Mouse (Mus musculus) megakaryocyte progenitor cell, adult 5-6 weeks (primary cell): ENCODE measurements around the gene Brd2. TPM values are rescaled to one million over a fixed set of nuclear protein-coding genes. Genes with fewer than 3 reads are reported as not detected.
"Not testable (repeated sequence)": the region's sequence is repeated elsewhere in the genome, so short reads cannot be mapped to it uniquely, and the experiment has no call there.

Experiments used
- ATAC-seq: replicated peaks from 2 replicates; pipeline ENCODE4 v1.8.0; 2016; ENCODE audit warnings: mild to moderate bottlenecking, moderate TSS enrichment, inconsistent platforms; ENCODE audit not compliant: poor library complexity
- total RNA-seq, 2 experiments: library from RNA; stranded (forward) in 1 of 2; stranded (reverse) in 1 of 2; fragments of 157-497, 149-512 nt in 1 of 2; fragments of 200-1000 nt in 1 of 2; gene quantifications; 2 replicates each; pipeline versions ENCODE4 v1.2.3 to v1.2.4; 2015 to 2017

Gene Brd2
- total RNA-seq (2015): 269 and 306 TPM in 2 replicates
- total RNA-seq (2017): 260 and 284 TPM in 2 replicates

DNA sequence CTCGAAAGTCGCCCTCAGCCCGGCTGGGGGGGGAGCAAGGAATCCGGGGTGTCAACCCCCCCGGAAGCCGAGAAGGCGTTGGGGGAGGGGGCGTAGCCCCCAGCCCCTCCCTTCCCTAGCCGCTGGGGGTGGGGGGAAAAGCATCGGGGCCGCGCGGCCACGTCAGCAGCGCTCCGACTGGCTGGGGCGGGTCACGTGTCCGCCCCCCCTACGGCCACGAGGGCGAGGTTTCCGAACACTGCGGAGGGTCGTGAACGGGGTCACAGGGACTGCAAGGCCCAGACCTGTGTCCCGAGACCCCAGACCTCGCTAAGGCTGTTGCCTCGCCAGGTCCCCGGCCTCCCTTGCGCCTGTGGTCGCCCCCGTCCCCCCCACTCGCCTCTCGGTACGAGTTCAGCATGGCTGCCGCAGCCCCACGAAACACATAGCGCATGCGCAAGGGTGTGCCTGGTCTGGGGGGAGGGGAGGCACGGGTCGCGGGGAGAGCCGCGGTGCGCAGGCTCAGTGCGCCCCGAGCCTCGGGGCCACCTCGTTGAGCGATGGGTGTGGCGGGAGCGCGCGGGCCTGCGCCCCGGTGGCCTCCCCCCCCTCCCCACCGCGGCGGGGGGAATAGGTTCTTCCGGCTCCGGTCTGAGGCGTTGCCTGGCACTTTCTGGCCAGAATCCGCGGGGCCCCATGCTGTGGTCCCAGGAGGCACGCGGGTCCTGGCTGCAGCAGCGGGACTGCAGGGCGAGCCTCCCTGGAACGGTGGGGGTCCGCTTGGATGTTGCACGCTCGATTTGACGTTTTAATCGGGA lies at the start of gene Brd2:
Gene Brd2, minus strand, starts transcription at position 447 of the 797 bp plus-strand sequence.
- peak; percentile 22 for ATAC-seq

DNA sequence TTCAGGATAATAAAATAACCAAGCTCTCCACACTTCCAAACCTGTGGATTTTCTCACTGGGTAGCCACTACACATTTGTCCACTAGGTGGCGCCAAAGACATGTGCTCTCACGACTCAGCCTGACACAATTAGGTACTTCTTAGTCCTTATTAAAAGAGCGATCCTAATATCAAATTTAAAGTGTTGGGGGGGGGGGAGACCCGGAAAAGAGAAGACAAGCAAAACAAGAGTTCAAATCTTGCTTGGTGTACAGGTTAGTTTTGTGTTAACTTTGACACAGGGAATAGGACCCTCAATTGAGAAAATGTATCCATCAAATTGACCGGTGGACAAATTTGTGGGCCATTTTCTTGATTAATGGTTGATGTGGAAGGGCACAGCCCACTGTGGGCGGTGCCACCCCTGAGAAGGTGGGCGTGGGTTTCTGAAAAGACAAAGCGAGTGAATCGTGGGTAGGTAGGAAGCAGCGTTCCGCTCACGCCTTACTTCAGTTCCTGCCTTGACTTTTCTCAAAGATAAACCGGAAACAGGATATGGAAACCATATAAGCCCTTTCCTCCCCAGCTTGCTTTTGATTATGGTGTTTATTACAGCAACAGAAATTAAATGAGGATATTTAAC lies 48.6 kb upstream of the Brd2 start:
- ATAC-seq: peak; percentile 93

DNA sequence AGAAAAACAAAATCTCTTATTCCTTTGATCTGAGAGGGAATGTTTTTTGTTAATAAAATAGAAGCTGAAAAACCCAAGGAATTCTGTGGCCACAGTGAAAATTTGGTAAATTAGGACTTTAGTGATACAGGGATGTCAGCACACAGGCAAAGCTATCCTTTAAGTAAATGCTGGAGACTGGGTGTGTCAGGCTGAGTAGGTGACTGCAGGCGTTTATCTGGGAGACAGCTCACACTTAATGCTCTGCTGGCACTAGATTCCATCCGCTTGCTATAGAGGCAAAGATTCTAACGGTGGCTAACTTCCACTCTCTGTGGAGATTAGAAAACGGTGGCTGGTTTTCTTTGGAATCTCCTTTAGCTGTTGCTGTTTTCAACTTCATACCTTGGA lies 48.0 kb upstream of the Brd2 start:
- ATAC-seq: 0 out of 2 replicates have a peak, but pooled peaks have one; percentile 21

DNA sequence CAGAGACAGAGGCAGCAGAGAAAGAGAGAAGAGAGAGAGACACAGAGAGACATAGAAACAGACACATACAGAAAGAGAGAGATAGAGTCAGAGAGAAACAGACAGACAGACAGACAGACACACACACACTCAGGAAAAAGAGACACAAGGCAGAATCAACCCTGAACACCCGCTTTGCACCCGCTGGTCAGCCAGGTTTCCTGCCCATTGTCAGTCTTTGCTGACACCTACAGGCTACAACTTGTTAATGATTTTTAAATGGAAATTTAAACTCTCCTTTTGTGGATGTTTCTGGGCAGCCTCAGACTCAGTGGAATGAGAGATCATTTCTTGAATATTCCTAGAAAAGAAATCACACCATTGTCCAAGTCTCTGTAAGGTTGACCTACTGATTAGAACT lies 46.8 kb upstream of the Brd2 start:
- peak; percentile 53 for ATAC-seq

DNA sequence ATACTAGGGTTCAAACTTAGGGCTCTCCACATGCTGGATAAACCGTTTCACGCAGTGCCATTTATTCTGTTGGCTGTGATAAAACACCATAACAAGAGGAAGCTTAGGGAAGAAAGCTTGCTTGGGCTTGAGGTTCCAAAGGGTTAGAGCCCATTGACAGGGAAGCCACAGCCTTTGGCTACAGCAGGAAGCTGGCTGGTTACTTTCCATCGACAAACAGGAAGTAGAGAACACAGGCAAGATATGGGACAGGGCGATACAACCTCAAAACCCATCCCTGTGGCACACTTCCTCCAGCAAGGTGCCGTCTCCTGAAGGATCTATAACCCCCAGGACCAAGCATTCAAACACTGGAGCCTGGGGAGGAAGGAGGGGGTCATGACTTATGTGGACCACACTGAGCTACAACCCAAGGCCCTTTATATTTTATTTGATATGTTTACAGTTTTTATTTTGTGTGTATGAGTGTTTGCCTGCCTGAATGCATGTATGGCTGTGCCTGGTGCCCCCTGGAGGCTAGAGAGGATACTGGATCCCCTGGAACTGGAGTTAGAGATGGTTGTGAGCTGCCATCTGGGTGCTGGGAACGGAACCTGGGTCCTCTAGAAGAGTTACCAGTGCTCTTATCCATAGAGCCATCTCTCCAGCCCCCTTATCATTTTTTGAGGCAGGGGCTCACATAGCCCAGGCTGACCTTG lies 42.7 kb upstream of the Brd2 start:
- peak; percentile 66 for ATAC-seq

DNA sequence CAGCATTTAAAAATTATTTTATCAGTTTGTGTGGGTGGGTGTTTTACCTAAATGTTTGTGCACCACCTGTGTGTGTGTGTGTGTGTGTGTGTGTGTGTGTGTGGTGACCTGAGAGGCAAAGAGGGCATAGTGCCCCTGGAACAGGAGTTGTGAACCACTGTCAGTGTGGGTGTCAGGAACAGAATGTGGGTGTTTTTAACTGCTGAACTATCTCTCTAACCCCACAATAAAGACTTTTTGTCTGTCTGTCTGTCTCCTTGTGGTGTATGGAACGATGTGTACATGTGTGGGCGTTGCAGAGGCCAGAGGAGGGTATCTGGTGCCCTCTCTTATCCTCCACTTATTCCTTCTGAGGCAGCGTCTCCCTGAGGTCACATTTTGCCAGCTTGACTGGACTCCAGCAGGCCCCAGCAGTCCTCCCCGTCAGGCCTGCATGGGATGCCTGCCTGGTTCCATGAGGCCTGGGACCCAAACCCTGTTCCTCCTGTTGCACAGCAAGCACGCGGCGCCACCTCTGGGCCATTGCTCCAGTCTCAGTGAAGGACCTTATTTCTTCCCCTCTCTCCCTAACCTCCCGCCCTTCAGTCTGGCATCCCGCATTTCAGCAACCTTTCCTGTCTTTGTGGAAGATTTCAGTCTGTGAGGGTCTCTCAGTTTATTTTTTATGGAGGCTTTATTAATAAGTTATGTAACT lies 41.9 kb upstream of the Brd2 start:
- ATAC-seq: peak; percentile 52; the same call in 1 of the 2 replicates

DNA sequence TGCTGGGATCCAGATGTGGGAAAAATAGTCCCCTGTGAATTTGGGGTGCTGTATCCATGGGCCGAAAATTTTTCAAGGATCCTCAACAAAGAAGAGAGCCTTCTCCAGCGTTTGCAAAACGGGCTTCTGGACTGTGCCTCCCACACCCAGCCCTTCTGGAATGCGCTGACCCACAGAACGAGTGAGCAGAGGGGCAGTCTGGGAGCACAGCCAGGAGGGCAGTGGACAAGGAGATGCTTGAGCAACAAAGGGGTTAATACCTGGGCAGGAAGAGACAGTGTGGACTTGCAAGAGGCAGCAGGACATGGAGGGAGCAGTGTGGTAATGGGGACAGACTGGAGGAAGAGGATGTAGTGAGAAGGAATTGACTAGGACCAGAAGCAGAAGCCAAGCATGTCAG lies 33.1 kb upstream of the Brd2 start:
- ATAC-seq: no peak

DNA sequence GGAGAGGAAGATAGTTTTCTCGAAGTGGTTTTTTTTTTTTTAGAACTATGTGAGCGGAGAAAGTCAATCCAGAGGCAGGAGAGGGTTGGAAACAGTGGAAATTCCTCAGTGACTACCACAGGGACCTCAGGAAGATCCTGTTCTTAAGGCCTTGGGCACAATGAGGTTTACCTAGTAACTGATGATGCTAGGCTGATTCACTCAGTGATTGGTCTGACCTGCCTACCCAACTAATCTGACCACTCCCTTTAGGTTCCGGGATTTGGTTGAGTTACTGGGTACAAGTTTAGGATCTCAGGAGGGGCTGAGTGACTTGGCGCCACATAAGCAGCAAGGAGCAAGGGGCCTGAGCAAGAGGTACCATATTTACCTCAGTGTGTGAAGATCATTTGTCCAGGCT lies 30.5 kb upstream of the Brd2 start, which contains the start of gene H2-DMb1:
Gene H2-DMb1, plus strand, starts transcription at position 150 of the 400 bp plus-strand sequence.
- ATAC-seq: peak; percentile 90

DNA sequence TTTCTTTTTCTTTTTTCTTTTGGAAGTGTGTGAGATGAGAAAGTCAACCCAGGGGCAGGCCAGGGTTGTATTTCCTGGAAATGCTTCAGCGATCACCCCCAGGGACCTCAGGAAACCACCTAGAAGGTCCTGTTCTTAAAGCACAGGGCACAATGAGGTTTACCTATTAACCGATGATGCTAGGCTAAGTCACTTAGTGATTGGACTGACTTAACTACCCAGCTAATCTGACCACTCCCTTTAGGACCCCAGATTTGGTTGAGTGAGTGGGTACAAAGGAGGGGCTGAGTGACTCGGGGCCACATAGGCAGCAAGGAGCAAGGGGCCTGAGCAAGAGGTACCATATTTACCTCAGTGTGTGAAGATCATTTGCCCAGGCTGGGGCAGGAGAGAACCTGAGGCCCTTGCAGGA lies 22.5 kb upstream of the Brd2 start:
- ATAC-seq: no peak

DNA sequence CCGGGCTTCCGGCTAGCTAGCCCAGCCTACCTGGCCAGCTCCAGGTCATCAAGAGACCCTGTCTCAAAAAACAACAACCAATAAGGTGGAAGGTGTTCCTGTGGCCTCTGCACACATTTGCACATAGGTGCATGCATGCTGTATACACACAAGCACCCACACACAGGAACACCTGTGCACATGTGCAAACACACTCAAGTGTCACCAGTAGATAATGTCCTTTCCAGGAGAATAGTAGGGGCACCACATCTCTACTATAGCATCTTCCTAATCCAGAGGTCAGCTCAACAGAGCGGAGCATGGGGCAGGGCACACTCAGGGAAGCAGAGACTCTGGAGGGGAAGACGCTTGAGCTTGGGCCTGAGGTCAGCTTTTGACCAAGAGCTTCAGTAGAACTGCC lies 21.8 kb upstream of the Brd2 start:
- ATAC-seq: not testable (repeated sequence)

DNA sequence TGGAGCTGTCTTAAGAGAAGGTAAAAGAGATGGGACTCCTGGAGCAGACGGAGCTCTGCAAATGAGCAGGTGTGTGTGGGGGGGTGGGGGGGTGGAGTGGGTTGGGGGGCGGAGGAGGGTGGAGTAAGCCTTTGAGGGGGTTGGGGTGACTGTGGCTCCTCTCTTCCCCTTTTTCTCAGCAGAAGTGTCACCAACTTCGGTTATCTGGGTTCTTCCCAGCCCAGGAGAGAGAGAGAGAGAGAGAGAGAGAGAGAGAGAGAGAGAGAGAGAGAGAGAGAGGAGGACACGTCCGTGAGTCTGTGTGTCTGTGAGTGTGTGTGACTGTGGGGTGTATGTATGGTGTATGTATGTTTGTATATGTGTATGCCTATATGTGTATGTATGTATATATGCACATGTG lies 21.0 kb upstream of the Brd2 start:
- peak; percentile 17; the same call in 1 of the 2 replicates for ATAC-seq

DNA sequence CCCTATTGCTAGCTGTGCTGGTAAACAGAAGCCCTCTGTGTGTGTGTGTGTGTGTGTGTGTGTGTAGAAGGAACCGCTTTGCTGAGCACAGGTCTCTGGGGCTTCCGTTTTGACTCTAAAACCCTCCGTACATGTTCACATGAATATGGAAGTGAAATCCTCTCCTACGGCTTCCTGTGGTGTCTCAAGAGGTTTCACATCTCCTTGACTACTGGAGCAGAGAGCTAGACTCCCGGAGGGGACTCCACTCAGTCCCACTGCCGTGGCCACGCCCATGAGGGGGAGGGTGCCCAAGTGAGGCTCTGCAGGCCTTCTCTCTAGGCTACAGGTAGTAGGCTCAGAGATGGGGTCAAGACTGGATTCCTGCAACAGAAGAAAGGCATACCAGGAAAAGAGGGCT lies 20.6 kb upstream of the Brd2 start, which contains the start of gene H2-DMb2:
Gene H2-DMb2, plus strand, starts transcription at position 275 of the 400 bp plus-strand sequence.
- peak; percentile 88 for ATAC-seq

DNA sequence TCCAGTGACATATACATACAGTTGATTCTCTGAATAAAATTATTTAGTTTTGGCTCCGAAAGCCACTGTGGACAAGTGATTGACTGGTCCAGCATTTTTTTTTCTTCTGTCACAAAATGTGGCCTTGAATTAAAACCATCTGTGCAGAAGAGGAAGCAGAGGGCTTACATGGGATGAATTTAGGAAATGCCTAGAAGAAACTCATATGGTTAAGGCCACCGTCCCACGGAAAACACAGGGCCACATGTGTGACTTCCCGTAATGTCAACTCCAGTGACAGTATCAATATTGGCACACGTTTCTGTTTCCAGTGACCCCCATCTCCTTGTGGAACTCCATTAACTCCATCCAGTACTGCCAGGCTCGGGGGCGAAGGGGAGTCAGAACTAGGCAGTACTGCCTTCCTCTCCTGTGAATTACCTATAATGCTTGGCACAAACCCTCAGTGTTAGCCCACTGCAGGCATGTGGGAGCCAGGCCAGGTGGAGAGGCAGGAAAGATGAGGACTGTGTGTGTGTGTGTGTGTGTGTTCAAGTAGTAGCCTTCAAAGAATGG lies 20.1 kb upstream of the Brd2 start:
- peak; percentile 14; the same call in 1 of the 2 replicates for ATAC-seq

DNA sequence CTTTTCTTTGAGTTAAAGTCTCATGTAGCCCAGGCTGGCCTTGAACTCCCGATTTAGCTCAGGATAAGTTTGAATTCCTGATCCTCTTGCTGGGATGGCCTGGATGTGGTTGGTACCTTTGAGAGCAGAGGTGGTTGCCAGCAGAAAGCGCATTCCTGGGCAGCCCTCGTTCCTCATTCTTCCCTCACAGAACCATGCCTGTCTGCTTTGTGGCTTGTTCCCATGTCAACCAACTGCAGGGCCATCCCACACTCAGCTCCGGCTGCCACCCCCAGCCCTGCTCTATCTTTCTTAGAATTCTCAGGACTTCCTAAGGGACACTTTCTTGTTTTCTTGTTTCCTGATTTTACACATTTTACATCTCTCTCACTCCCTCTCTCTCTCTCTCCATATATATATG lies 19.0 kb upstream of the Brd2 start:
- no peak for ATAC-seq

DNA sequence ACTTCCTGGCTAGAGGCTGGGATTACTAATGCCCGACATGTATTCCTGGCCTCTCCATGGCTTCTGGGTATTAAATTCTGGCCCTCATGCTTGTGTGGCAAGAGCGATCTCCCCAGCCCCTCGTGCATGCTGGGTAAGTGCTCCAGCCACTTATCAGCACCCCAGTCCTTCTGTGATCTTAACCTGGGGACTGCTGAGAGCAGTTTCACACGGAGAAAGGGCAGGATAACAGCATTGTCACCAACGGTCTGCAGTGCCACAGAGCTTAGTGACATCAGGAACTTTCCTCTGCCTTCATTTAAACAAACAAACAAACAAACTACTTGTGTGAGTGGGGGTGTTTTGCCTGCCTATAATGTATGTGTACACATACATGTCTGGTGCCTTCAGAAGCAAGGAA lies 17.8 kb upstream of the Brd2 start:
- ATAC-seq: 0 out of 2 replicates have a peak, but pooled peaks have one; percentile 9

DNA sequence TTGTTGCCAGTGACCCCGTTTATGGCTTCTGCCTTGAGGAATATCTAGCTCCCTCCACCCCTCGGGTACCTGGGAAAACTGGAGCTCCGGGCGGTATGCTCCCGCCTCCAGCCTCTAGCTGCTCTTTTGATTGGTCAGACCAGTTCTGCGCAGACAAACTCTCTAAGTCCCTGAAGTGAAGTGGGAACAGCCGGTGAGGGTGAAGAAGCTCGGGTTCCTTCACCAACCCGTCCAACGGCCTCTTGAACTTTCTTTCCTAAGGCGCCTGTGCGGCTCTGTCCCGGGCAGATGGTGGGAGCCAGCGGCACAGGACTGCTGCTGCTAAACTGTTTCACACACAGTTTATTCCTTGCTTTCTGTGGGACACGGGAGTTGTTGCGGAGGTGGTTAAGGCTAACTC lies 17.0 kb upstream of the Brd2 start:
- ATAC-seq: no peak

DNA sequence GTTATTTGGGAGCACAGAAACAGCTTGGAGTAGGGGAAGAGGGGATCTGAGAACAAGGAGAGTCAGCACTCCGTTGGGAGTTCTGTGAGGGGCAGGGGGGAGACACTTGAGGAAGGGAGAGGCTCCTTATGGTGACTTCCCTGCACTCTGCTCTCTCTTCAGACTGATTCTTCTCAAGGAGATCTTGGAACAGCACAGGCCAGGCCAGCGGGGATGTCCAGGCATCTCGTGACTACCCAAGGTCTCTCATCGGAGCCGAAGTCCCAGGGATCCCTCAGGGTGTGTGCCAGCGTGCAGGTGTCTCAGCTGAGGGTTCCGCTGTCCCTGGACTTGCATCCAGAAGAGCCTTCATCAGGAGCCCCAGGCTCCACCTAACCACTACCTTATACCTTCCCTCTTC lies 16.2 kb upstream of the Brd2 start:
- ATAC-seq: no peak

DNA sequence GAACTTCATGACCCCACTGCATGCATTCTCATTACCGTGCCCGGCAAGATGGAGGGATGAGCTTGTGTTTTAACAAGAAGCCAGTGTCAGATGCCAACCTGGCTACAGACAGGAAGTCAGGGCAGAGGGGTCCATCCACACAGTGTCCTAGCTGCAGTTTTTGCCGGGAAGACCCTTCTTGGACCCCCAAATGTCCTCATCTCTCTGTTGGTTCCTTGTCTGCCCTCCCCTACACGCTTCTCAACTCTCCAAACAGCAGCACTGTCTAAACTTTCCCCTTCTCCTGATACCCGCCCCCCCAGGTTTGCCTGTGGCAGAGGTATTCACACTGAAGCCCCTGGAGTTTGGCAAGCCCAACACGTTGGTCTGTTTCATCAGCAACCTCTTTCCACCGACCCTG lies 15.2 kb upstream of the Brd2 start:
- ATAC-seq: no peak

DNA sequence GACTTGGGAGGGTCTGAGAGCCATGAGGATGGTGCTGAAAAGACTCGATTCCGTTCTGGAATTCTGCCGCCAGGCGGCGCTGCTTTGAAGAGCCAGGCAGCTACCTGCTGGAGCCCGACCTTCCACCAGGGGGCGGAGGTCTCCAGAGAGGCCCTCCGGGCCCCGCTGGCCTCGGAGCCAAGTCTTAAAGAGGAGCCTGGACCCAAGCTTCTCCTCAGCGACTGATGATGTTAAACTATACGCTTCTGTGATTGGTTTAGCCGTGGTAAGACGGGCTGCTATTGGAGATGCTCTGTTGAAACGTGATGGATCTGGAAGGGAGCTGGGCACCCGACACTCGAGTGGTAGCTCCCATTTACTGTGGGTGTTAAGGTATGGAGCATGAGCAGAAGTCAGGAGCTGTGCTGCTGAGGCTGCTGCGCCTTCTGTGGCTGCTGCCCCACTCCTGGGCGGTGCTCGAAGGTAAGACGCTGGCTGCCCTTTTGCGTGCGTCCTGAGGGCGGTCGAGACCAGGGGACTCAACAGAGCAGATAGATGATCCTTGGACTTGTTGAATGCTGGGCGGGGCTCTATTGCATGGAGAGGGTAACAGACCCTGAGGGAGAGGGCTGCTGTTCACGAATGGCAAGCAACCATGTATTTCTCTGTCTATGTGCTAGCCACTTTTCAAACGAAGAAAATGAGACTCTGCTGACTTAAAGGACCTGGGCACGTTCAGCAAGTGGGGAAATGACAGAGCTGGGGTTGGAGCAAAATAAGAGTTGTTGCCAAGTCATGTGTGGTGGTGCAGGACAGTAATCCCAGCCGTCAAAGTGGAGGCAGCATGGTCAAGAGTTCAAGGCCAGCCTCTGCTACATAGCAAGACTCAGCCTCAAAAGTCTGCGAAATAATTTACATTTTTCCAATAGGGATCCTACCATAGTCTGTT lies 13.1 kb upstream of the Brd2 start:
- peak; percentile 97 for ATAC-seq
